Mouse (Mus musculus) 3134 (cell line): ENCODE data around the gene Frmpd2.
"Not testable (repeated sequence)": the region's sequence is repeated elsewhere in the genome, so short reads cannot be mapped to it uniquely, and the experiment has no call there.

Source experiments
- DNase-seq: peaks from one replicate; pipeline ENCODE4 v3.0.0-alpha.2; 2011; ENCODE audit warnings: low spot score; ENCODE audit not compliant: insufficient read length; ENCODE audit errors: extremely low read depth

Gene Frmpd2

DNA sequence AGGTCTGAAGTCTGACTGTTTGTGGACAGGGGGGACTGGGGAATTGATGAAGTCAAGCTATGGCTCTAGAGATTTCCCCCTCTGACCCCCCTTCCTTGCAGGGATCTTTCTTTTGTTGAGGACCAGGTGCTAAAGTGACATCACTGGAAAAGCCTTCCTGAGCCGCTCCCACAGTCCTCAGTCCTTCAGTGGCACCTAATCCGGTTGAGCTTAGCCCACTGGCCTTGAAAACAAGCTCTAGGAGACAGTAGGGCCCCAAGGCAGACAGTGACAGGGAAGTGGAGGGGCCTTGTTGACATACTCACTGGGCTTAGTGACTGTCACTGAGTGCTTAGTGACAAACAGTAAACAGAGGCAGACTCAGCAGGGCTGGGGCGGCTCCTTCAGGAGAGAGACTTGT, at the start of gene Frmpd2:
Frmpd2 (plus strand) TSS at position 366 of the 400 bp plus-strand sequence.
- DNase-seq, result no peak

DNA sequence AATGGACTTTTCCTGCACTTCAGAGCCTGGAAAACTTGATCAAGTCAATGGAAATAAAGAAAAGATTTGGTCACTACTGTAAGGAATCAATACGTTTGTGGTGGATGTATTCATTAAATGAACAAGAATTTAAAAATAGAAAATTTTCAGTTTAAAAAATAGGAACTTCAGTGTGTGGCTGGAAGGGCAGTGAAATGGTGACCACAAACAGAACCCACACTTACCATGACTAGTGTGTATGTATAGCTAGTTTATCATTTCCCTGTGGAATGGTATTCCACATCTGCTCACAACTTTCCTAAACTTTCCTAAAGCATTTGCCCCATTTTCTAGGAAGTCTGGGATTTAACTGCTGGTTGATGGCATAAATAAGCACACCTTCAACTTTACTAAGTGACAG, 48.5 kb upstream of the Frmpd2 start:
- no peak for DNase-seq

DNA sequence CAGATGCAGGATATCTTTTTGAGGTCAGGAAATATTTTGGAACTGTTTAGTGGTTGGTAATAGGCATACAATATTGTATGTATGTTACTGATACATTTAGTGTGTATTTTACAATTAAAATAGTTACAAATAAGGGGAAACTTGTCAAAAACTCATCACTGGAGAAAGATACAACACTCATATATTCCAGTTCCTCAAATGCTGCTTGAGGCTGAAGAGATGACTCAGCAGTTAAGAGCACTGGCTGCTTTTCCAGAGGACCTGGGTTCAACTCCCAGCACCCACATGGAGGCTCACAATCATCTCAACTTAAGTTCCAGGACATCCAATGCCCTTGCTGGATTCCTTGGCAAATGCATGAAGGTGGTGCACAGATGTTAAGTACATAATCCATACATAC, 47.4 kb upstream of the Frmpd2 start:
- DNase-seq, result no peak

- DNase-seq, result not testable (repeated sequence)
Observed at GRCm38 (mm10) chr14:33432485-33432884, 39.0 kb upstream of the Frmpd2 start.

- no peak for DNase-seq
Observed at GRCm38 (mm10) chr14:33443780-33444179, 27.7 kb upstream of the Frmpd2 start.

DNA sequence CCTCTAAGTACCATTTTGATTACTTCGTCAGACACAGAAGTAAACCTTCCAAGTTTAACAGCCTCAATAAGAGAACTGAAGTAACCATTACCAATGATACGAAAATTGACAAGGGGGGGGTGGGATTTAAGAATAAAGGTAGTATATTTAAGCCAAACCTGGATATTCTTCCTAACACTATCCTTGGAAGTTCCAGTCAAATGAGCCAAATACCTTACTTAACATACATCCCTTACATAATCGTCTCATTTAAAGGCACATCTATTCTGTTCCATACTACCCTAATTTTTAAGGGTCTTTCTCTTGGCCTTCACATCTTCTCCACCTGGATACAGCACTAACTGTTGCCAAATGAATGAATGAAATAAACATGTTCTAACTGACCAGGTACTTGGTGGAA, 25.5 kb upstream of the Frmpd2 start:
- DNase-seq, result no peak

- DNase-seq, result peak; percentile 66
Observed at GRCm38 (mm10) chr14:33446561-33447023, 24.9 kb upstream of the Frmpd2 start.

GRCm38 (mm10) chr14:33447027-33447569, 24.4 kb upstream of the Frmpd2 start, which contains the start of gene Mapk8:
TSS of gene Mapk8 (minus strand) at chr14:33447158.
- peak; percentile 92 for DNase-seq

GRCm38 (mm10) chr14:33448276-33448675, 23.2 kb upstream of the Frmpd2 start:
- DNase-seq, result no peak

GRCm38 (mm10) chr14:33449296-33449840, 22.1 kb upstream of the Frmpd2 start:
- no peak for DNase-seq

- no peak for DNase-seq
Observed at GRCm38 (mm10) chr14:33450331-33450730, 21.2 kb upstream of the Frmpd2 start.

DNA sequence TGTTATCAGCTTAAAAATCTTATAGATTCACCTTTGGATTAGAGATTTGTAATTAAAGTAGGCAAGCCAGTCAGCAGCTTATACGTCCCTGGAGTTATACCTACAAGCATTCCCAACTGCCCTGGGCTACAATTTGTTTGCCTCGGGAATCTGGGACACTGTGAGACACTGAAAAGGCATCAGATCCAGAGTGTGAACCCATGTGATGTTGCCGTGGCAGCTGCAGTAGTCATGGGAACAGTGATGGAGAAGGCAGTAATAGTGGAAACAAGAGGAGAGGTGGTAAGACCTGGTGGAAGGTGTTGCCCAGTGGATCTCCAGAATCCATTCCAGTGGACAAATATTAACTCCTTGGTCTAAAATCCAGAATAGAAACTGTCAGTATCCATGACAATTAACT, 7.8 kb upstream of the Frmpd2 start:
- no peak for DNase-seq

GRCm38 (mm10) chr14:33467766-33468165, 3.7 kb upstream of the Frmpd2 start:
- DNase-seq, result no peak

GRCm38 (mm10) chr14:33474461-33474860, 3.0 kb downstream of the Frmpd2 start:
- no peak for DNase-seq

DNA sequence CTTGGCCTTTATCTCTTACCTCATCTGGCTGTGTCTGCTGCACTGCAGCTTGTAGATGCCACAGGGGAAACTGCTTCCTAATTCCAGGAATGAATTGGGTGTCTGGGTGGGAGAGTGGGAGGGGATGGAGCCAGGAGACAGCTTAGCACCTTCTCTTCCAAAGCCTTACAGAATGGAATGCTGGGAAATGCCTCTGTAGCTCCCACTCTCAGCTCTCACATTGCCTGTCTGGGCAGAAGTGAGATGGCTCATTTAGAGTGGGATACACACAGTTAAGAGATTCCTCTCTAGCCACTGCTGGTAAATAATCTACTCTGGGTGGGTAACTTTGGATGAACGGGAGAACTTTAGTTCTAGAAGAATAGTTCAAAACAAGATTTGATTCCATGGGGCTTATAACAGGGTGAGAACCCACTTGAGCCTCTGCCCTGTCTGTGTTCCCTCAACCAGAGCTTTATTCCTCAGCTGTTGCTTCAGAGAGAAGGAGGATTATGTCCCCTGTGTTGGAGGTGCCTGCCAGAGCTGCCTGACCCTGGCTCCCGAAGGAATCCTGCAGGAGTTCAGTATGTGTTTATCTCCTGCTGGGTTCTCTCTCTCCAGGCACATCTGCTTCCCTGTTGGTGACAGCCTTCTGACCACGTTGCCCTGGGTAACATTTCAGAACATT, 4.7 kb downstream of the Frmpd2 start:
- no peak for DNase-seq

DNA sequence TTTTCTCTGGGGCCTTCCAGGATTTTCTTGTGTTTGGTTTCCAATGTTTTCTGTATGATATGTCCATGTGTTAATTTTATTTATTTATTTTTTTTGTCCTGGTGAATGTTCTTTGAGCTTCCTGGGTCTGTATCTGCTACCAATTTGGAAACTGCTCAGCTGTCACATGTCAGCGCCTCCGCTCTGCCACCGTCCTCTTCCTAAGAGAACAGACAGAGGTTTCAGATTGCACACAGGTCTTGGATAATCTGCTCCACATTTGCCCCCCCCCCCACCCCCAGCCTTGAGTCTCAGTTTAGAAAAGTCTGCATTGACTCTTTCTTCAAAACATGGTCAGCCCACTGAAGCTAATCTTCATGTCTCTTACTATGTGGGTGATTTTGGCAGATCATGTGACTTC, 10.5 kb downstream of the Frmpd2 start:
- DNase-seq, result no peak

DNA sequence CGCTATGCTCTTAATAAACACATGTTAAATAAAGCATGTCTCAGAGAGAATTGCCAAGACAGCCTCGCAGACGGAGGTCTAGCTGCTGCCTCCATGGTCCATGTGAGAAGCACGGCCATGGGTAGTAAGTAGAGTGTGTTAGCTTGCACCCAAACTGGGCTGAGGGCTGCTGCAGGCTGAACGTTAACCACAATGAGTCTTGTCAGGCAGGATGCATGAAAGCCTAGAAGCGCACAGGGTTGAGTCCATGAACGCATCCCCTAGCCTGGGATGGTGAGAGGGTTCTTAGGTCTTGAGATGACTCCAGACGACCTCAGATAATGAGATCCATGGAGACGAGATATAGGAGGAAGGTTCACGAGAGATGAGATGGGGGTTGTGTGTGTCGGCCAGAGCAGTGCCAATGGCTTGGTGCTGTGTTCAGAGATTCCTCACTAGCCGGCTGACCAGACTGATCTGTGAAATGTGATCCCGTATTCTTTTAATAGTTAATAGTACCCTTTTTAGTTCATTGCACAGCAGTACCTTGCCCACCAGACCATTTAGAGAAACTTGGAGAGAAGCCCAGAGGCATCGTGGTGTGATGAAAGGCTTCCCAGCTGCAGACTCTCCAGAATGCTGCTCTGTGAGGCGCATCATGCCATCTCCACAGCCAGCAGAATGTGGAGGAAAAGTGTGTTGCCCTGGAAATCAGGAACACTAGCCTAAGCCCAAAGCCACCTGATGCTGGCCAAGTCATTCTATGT, 16.5 kb downstream of the Frmpd2 start:
- no peak for DNase-seq

GRCm38 (mm10) chr14:33495226-33495625, 23.7 kb downstream of the Frmpd2 start:
- no peak for DNase-seq

- no peak for DNase-seq
Observed at GRCm38 (mm10) chr14:33497418-33497817, 25.9 kb downstream of the Frmpd2 start.

GRCm38 (mm10) chr14:33498849-33499248, 27.4 kb downstream of the Frmpd2 start:
- DNase-seq, result peak; percentile 70

GRCm38 (mm10) chr14:33500631-33501030, 29.1 kb downstream of the Frmpd2 start:
- DNase-seq, result no peak
